Mouse (Mus musculus) ovary, postnatal 14 days (tissue): ENCODE results near the gene Catsper4.

Source experiments
- DNase-seq: peaks from one replicate; pipeline ENCODE4 v3.0.0; 2022; ENCODE audit warnings: low spot score

The Catsper4 gene

DNA sequence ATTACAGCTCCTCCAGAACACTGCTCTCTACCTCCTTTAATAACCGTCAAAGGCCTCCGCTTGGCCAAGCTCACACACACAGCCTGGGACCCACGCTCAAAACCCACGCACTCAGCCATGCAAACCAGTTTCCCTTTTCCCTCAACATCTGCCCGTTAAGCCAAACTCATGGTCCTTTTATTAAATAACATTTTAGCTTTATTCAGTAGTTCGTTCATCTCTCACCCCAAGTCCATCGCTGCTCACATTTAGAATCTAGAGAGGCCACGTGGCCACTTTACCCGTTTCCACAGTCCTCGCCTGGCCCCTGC, 23.7 kb upstream of the Catsper4 start:
- no peak for DNase-seq

DNA sequence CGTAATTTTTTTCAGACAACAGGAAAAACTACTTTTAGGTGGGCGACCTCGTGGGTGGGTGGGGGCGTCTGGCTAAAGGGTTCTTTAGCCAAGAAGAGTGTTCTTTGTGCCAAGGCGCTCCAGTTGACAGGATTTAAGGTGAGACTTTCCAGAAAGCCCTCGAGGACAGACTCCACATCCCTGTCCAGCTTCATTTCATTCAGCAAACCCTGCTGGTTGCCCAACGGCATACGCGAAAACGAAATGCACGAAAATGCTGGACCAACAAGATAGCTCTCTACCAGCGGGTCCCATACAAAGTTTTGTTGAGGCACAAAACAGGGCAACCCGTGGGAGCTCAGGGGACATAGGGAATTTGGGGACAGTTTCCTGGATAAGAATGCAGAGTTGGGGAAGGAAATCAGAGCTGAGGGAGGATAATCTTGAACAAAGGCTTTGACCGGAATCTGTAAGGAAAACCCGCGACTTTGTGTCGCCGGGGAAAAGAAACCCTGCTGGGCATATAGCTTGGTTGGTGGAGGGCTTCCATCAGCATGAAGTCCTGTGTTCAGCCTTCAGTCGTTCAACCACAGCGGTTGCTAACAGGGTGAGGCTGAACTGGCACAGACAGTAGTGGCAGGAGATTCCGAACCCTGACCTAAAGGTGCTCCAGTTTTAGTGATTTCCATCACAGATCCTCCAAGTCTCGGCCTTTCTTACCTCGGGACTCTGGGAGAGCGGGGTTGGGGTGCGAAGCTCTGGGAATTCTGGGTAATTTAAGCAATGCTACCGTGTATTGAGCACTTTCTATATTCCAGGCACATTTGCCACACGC, 23.1 kb upstream of the Catsper4 start:
- no peak for DNase-seq

DNA sequence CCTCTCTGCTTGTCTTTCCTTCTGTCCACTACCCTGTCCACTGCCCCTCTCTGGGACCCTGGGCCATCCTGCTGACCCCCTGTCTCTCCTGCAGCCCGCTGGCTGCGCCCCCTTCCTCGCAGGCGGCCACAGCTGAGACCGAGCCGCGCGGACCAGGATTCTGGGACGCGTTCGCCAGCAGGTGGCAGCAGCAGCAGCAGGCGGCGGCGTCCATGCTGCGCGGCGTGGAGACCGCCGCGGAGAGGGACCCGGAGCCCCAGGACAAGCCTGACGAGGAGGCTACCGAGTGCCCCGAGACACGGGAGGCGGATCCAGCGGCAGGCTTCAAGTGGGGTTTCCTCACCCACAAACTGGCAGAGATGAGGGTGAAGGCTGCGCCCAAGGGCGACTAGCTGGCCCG, 22.5 kb upstream of the Catsper4 start:
- DNase-seq, result peak; percentile 70

DNA sequence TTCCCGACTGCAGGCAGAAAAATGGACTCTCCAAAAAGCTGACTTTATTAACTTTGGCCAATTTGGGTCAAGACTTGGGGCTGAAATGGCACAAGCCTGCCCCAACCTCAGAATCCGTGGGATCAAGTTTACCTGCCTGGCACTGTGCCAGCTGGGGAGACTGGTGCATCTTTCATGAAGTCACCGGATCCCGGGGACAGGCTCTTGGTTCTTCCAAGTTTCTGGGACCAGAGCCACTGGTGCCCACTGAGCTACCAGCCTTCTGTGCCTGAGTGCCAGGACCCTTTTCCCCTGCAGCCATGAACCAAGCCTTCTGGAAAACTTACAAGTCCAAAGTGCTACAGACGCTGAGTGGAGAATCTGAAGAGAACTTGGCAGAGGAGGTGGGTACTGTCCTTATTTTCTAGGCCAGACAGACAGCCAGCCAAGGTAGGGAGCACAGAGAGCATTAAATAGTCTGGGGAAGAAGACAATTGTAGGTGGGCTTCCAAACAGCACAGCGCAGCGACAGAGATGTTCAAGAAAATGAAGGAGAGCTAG, 19.6 kb upstream of the Catsper4 start, which contains the start of gene Gm30191:
TSS of gene Gm30191 (plus strand) at position 217 of the 540 bp plus-strand sequence.
- no peak for DNase-seq

DNA sequence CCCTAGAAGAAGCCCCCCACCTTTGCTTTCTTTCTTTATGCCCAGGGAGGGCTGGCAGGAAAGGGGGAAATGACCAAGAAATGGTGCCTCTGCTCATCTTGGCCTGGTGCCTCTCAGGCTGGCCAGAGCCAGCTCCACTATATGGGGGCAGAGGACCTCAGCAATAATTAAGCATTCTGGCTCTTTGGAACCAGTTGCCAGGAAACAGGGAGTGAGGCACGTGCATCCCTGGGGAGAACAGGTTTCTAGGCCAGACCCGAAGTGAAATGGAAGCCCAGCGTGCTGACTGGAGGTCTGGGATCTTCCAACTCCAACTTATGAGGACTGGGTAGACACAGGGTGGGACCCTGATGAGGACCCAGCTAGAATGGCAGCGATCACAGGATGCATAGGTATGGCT, 19.1 kb upstream of the Catsper4 start:
- no peak for DNase-seq

DNA sequence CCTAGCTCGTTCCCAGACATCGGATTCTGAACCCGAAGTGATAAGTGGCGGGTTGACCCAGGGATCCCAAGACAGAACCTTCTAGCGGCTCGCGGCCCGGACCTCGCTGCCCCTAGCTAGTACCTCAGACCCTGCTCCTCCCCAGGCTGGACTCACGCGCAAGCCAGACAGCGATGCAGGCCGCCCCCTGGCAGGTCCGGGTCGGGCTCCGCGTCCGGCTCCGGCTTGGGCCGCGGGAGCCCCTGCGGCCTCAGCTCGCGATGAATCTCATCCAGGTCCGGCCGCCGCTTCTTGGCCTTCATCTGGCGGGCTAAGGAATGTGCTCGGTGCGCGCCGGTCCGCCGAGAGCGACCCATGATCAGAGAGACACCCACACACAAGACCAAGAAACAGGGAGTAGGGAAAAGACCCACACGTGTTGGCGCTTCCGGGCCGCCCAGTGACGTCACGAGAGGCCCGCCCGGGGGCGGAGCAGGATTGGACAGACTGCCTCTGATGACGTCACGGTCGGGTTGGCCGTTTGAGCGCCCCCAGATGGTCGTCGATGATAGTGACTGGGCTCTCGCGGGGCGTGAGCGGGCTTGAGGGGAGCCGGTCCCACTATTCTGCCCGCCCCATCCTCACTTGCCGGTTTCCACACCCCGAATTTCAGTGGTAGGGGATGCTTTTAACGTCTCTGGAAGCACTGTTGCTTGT, 18.1 kb upstream of the Catsper4 start, which contains the start of gene Zfp593:
TSS of gene Zfp593 (minus strand) at position 445 of the 696 bp plus-strand sequence.
- DNase-seq, result peak; percentile 97

DNA sequence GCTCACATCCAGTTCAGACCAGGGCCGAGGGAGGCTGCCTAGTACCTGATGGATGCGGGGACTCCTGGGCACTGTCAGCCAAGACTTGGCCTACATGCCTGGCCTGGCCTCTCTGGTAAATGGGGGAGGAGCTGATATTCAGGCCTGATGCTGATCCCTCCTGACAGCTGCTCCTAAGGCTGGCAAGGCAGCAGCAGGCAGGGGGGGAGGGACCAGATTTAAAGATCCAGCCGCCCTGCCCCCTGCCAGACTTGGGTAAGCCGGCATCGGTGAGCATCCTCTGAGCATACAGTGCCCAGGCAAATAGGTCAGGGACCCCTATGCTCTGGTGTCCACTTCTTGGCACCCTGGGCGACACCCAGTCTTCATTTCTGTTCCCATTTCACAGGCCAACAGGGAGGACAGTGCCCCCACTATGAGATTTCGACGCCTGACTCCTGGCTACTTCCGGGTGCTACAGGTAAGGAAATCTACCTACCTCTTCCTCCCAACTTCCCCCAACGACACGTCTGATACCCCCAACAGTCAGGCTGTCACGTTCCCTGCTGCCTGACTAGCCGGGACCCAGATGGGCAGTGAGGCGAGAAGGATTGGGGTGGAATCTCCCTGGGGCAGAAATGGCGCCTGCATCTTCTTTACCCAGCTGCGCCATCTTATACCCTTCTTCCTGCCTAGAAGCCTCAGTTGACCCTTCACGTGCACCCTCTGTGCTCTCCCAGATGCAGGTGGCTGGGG, 16.5 kb upstream of the Catsper4 start, which contains the start of gene E130218I03Rik:
TSS of gene E130218I03Rik (plus strand) at position 147 of the 735 bp plus-strand sequence.
- no peak for DNase-seq

DNA sequence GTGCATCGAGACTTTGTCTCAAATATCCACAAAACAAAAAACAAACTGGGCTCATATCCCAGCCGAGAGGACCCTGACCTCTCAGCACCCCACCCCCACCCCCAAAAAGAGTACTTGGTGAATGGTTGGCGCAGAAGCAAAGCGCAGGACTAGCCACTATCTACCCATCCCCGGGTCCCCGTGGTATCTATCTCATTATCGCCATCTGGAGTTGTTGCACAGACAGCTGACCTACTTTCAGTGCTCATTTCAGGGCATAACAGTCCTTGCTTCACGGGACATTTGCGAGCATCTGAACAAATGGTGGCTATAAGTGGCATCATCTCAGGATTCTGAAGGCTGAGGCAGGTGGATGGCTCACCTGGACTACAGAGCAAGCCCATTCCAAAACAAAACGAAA, 11.5 kb upstream of the Catsper4 start:
- no peak for DNase-seq

DNA sequence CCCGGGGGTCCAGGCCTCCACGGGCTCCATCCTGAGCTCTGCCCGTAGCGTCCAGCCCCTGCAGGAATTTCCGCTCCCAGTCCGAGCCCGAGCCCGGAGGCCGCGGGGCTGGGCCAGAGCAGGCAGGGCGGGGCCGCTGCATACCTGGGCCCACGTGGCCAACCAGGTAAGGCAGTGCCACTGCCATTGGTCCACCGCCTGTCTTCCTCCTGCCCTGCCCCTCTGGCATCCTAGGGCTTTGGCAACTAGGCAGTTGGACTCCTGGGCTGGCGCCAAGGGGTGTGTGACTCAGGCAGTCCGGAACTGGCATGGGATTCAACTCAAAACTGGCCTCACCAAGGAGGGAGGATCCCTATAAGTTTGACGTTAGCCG, 11.1 kb upstream of the Catsper4 start, which contains the start of gene Cnksr1:
TSS of gene Cnksr1 (minus strand) at position 121 of the 373 bp plus-strand sequence.
- DNase-seq, result peak; percentile 77

DNA sequence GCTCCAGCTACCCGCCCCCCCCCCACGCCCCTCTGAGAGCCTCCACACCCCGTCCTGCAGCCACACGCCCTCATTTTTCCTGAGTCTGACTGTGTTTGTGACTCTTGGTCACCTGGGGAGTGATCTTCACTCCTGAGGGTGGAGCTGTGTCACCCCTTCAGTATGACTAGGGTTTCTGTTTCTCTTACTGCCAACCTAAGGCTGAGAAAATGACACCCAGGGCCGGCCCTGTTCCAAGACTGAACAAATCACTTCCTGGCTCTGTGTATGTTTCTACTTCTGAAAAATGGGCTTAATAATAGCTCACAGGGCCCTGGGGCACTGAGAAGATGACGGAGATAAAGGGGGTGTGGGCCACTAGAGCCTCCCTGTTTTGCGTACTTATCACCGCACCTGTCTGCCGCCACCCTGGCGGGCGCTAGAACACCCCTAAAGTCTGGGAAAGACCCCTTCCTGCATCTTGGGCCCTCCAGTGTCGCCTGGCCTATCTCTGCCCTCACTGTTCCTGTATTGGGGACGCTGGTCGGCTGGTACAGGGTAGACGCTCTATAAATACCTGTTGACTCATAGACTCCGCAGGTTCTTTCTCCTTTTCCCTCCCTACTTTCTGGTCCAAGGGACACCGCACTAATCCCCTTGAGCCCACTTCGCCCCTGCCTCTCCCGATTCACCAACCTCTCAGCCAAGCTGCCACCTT, 10.5 kb upstream of the Catsper4 start:
- DNase-seq, result no peak

DNA sequence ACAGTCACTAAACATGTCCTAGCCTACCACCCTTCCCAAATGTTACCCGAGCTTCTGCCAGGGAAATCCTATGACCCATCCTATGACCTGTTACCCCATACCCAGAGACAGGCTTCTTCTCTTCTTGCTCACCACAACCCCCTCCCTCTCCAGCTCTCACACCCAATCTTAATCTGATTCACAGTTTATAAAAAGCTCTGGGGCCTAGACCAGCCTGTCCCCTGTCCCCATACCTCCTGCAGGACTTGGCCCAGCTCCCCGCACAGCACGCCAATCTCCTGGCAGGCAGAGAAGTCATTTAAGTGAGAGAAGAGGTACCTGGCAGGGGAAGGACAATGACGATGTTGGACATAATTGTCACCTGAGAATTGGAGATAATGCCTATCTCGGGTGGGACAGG, 7.7 kb upstream of the Catsper4 start:
- DNase-seq, result no peak

DNA sequence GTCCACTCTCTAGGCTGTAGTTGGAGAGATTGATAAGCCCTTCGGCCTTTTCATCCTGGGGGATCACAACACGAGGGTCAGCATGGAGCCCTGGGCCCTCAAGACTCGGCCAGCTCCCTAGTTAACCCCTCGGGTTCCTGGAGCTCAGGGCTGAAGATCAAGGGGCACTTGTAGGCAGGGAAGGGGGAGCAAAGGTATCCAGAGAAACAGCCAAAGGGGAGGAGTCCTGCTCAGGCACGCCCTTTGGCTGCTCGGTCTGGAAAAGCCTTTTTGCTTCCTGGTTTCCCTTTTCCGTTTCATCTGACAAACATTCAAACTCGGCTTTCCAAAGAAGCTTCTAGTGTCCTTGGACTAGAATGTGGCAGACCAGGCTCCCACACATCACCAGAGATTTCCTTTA, 3.2 kb upstream of the Catsper4 start:
- DNase-seq, result no peak

DNA sequence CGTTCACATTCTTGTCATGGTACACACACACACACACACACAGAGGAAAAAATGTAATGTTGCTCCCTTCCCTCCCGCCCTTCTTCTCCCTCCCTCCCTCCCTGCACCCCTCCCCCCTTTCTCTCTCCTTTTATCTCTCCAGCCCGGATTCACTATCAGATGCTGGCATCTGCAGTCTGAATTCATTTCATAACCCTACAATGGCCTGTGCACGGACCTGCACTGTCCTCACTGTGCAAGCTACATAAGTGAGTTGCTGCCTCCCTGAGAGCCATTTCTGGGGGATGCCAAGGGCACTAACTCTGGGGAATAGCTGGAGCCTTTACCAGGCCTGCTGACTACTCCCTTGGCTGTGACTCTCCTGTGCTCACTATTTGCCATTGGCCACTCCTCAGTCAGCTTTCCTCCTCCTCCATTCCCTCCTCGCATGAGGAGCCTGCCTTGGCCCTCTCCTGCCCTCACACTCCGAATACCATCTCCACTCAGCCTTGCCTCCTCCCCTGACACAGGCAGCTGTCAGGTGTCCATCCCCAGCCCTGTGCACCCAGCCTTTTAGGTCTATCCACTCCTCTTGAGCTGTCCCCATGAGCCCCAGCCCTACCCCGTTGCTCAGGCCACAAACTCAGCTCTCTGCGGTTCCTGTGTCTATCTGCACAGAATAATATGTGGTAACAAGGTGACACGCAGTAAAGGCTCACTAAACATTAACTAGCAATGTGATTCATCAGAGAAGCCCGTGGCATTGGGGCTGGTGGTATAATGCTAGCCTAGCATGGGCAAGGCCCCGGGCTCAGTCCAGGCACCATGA, 4.2 kb downstream of the Catsper4 start:
- no peak for DNase-seq

DNA sequence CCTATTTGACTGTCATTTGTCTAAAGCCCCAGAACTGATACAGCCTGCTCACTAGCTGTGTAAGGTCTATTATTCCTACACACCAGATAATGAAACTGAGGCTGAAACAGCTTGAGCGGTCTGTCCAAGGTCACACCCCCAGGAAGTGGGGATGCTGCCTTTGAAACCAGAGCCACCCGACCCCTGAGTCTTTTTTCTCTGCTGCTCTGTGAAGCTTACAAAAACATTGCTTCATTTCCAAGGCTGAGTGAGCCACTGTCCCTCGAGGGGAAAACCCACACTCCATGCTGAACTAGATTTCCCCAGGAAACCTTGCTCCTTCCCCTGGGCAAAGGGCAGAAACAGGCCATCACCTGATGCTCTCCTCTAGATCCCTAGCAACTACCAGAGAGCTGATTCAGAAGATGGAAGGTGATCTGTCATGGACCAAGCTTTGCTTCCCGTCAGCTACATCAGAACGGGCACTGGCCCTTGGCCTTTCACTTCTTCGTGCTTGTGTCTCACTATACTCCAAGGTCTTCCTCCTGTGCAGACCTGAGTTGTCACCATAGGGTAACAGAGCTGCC, 20.6 kb downstream of the Catsper4 start:
- no peak for DNase-seq

DNA sequence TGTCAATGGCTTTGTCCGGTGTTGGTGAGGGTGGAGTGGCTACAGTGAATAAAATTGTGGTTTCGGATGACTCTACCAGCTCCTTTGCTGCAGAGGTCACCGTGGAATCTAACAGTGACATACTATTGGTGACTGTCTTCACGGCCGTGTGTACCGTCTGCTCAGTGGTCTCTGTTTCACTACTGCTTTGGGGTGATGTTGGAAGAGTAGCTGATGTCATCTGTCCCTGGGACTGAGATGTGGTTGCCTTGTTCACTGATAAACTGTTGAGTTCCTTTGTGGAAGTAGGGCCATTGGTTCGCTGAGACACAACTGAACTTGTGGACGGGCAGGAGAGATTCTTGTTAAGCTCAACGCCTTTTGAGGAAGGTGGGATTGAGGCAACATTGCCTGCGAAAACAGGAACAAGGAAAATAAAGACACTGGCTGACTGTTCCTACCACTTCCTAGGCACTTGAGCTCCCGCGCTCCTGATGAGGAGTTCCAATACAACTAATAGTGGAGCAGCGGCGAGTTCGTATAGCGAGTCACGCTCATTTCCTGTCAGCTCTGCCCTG, 23.8 kb downstream of the Catsper4 start:
- DNase-seq, result no peak

DNA sequence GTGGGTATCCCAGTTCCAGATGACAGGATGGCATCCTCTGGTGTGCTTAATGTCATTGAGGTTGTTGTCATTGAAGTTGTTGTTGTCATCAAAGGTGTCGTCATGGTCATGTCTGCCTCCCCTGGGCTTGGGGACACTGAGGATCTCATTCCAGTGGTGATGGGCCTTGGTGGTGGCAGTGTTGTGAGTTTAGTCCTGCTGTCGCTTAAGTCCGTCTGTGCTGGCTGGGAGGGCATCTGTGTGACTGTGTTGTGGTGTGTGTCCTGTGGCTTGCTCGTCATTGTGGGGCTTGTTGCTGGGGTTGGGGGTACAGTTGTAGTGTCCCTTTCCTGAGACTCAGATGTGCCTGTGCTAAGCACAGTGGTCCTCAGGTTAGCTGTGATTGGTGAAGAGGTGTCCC, 24.3 kb downstream of the Catsper4 start, which contains the start of gene Gm7534:
TSS of gene Gm7534 (minus strand) at position 101 of the 400 bp plus-strand sequence.
- no peak for DNase-seq

DNA sequence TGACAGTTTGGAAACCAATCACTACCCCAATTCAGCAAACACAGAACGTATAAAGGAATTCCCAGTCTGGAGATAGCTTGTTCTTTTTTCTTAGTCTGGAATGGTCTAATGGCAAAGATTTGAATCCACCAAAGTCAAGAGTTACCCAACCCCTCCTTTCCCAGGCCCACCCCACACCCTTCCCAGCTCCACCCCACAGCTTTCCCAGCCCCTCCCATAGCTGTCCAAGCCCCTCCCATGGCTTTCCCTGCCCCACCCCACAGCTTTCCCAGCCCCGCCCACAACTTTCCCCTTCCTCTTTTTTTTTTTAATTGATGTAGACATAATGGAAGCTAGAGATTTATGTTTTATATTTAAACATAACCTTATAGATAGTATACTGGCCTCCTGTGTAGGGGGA, 27.8 kb downstream of the Catsper4 start:
- no peak for DNase-seq

DNA sequence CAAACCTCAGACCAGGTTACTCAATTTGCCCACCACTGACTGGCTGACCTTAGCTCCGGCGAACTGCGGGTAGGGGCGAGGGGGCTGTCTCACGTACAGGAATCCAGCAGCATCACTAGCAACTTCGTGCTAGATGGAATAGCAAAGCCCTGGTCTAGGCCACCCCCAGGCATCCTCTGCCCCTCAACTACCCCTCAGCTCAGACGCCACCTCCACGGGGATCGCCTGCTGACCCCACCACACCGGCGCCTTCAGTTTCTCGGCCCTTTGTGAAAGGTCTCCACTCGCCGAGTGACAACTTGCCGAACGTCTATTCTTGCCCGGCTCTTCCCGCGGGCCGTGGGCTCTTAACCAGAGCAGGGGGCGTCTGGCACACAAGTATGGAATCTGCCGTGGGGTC, 40.9 kb downstream of the Catsper4 start:
- DNase-seq, result no peak

DNA sequence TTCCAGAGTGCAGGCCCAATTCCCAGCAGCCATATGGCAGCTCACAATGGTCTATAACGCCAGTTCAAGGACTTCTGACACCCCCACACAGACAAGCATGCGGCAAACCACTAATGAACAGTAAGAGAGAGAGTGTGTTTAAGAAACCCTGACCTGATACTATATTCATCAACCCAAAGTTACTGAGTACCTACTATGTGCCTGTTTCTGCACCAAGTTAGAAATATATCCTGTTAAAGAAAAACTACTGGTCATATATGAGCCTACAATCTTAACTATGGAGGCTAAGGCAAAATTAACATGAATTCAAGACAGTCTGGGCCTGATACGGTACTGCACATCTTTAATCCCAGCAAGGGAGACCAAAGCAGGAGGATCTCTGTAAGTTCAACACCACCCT, 41.6 kb downstream of the Catsper4 start:
- no peak for DNase-seq

DNA sequence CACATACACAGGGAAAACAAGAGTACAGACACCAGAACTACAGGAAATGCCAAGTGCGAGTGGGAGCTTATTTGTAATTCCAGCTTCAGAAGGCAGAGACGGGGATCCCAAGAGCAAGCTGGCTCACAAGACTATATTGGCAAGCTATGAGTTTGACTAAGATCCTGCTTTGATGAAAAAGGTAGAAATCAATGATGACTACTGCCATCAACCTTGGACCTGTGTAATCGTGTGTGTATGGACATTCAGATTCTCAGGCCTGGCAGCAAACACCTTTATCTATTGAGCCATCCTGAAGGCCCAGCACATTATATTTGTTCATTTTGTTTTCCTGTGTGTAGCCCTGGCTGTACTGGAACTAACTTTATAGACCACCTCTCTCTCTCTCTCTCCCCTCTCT, 43.5 kb downstream of the Catsper4 start:
- no peak for DNase-seq
